Mouse (Mus musculus) heart, adult 2 months (tissue): Measurements from ENCODE around the gene Mindy3.

Source experiments
- CTCF ChIP-seq: fragments of 200-600 bp; IDR thresholded peaks from 2 replicates; pipeline ENCODE4 v1.8.1; 2022; ENCODE audit warnings: antibody characterized with exemption, mild to moderate bottlenecking, moderate library complexity
- POLR2A ChIP-seq: fragments of 200-500 bp; IDR thresholded peaks from 2 replicates; pipeline ENCODE4 v1.6.1; 2011; ENCODE audit warnings: mild to moderate bottlenecking, low read depth, low read length, control low read depth; ENCODE audit not compliant: insufficient read depth

- TF ChIP-seq CTCF (no peak), POLR2A (no peak)
Observed at GRCm38 (mm10) chr2:12318715-12319114, 100.6 kb downstream of the Mindy3 start.
